Mouse (Mus musculus) ovary, postnatal 10 days (tissue): ENCODE measurements at regions not wholly inside any gene's neighbourhood (a gene's known extent, or its start where the extent isn't known, plus 50 kb on each side); places are given as distances from the start of the nearest gene placed in this dataset.

Experiments
- DNase-seq: peaks from one replicate; pipeline ENCODE4 v3.0.0; 2022; ENCODE audit warnings: low spot score

DNA sequence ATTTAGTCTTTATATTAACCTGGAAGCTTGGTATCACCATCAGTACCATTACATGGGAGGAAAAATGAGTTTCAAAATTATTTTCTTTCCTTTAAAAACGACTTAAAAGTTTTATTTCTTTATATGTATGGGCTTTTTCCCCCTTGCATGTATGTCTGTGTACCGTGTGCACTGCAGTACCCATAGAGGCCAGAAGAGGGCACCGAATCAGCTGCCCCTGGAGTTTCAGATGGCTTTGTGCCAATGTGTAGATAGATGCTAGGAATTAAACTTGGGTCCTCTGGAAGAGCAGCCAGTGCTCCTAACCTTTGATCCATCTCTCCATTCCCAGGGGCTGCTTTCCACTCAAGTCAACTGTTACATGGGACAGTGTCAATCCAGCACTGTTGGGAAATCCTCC, 79.9 kb upstream of the Zfp64 start:
- DNase-seq: no peak

GRCm38 (mm10) chr2:169033997-169034396, 78.6 kb upstream of the Zfp64 start:
- no peak for DNase-seq

GRCm38 (mm10) chr2:169033181-169033580, 77.8 kb upstream of the Zfp64 start:
- DNase-seq: no peak

GRCm38 (mm10) chr2:169028531-169029114, 73.2 kb upstream of the Zfp64 start:
- no peak for DNase-seq

GRCm38 (mm10) chr2:169019037-169019436, 63.6 kb upstream of the Zfp64 start:
- DNase-seq: no peak

GRCm38 (mm10) chr2:169010271-169010670, 54.9 kb upstream of the Zfp64 start:
- no peak for DNase-seq

- no peak for DNase-seq
Observed at GRCm38 (mm10) chr2:169008756-169009155, 53.4 kb upstream of the Zfp64 start.

DNA sequence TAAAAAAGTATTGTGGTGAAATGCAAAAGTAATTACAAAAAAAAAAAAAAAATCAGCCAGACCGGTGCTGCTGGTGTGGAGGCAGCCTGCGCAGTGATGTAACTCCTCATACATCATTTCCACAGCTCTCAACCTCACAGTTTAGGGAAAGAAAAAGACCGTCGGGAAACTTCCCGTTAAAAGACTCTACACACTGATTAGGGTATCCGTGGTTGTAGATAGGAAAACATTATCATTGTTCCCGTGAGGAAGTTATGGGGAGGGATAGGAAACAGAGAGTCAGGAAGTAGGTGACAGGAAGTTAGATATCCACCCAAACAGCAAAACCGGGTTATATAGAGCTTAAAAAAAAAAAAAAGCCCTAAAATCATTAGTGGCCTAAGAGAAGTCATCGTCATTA, 52.9 kb upstream of the Zfp64 start:
- no peak for DNase-seq

DNA sequence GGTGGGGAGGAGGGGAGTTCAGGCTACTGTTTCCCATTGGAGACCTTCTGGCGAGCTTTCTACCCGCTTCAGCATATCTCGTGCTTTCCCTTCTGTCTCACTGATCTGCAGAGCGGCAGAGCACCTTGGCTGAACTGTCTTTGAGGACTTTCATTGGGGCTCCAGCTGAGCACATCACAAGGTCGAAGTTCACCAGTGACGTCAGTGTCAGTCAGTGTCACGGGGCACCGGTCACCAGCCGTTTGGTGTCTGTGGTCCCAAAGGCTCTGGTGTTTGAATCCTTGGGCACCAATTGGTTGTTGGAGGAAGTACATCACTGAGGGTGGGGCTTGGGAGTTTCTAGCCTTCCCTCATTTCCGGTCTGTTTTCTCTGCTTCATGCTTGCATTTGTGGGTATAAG, 51.2 kb upstream of the Zfp64 start:
- no peak for DNase-seq

DNA sequence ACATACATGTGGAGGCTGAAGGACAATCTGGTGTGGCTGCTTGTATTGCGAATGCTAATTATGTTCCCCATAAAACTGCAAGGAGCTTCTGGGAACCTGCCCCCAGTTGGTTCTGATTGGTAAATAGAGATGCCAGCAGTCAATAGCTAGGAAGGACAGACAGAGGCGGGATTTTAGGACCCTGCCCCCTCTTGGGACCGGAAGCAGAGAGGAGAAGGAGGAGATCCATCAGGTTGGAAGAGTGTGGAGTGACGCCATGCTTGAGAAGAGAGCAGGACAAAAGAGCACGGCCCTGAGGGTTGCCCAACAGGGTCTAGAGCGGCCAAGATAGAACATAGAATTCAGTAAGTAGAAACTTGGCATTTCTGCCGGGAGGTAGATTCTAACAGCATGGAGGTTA, 50.4 kb upstream of the Zfp64 start:
- DNase-seq: no peak
